Mouse (Mus musculus) CD8-positive naive resting alpha-beta T cell, adult 2 months (primary cell): ENCODE data around the gene Kat6b.
"Not testable (repeated sequence)": the region's sequence is repeated elsewhere in the genome, so short reads cannot be mapped to it uniquely, and the experiment has no call there.

ENCODE experiments used
- DNase-seq, 2 experiments: peaks; one replicate each; pipeline ENCODE4 v3.0.0; 2022; ENCODE audit warnings: low read depth in 2 of 2, low spot score in 2 of 2

Gene Kat6b

DNA sequence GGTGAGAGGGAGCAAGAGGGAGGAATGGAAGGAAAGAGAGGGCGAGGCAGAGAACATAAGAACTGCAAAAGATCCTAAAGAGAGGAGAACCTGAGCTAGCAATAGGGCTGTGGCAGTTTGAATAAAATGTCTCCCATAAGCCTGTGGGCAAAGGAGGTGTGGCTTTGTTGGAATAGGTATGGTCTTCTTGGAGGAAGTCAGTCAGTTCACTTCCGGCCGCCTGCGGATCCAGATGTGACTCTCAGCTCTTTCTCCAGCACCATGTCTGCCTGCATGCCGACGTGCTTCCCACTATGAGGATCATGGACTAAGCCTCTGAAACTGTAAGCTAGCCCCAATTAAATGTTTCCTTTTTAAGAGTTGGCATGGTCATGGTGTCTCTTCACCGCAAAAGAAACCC is at the start of gene Kat6b:
Gene Kat6b (plus strand): TSS at position 204 of the 400 bp plus-strand sequence.
- DNase-seq: no peak

DNA sequence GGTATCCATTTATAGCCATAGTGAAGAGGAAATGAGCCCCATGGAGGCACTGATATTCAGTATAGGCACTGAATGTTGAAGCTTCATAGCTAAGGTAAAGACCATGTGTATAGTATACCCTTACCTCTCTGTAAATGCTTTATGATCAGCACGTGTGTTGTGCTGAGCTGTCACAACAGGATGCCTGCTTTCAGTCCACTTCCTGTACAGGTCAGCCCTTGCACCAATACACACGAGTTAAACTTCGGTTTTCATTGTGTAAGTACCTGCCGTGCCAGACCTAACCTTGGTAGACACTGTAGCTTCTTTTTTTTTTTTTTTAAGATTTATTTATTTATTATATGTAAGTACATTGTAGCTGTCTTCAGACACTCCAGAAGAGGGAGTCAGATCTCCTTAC is 47.8 kb upstream of the Kat6b start:
- DNase-seq: no peak

DNA sequence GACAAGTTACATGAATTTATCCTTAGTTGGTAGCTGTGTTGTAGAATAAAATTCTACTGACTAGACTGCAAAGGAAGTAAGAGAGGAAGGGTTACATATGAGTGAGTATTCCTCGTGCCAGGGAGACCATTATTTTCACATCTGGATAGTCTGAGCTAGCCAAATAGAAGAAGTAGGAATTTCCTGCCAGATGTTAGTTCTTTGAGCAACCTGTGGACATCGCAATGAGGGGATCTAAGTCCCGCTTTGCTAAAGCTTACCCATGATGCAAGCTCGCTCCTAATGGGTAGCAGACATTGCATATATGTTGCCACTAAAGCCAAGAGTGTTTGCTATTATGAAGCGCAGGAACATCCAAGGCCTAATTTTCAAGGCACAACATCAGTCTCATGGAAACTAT is 47.2 kb upstream of the Kat6b start:
- DNase-seq: no peak

DNA sequence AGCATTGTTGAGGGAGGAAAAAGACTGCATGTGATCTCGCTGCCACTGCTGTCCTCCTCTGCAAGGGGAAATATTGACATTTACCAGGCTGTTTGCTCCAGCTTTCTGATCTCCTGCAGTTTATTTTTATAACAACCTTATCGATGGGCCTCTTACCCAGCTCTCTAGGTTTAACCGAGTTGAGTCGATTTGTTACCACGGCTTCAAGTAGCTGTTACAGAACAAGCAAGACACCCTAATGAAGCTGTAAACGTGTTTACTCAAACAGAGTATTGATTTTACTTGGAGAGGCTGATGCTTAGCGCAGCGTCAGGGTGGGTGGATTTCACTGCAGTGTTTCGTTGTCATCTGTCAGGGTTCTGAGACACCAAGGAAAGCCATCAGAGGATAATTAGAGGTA is 46.5 kb upstream of the Kat6b start:
- no peak for DNase-seq

DNA sequence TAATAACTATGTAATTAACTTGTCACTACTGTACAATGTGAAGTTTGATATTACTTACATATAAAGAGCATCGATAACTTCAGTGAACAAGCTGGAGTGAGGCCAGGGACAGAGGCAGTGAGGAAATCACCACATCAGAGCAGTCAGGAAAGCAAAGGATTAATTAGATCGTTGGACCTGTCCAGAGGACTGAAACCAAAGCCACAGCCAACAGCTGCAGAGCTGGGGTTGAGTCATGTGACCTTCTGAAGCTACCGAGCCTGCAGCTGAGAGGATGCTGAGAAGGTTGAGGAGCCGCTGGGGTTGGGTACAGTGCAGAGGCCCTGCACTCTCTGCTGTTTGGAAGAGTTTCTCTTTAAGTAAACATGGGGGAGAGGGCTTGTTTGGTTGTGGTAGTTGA is 41.4 kb upstream of the Kat6b start:
- no peak for DNase-seq

DNA sequence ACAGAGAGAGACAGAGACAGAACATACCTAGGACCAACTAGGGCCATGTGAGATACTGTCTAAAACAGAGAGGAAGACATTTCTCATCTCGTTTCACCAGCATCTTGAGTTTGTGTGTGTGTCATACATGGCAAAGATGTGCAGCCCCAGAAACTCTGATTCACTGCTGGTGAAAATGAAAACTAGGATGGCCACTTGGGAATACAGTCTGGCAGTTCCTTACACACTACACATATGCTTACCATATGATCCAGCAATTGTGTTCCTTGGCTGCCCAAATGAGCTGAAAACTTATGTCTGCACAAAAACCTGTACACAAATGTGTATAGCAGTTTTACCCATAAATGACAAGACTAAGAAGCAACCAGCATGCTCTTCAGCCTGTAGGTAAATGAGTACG is 40.7 kb upstream of the Kat6b start:
- no peak for DNase-seq

DNA sequence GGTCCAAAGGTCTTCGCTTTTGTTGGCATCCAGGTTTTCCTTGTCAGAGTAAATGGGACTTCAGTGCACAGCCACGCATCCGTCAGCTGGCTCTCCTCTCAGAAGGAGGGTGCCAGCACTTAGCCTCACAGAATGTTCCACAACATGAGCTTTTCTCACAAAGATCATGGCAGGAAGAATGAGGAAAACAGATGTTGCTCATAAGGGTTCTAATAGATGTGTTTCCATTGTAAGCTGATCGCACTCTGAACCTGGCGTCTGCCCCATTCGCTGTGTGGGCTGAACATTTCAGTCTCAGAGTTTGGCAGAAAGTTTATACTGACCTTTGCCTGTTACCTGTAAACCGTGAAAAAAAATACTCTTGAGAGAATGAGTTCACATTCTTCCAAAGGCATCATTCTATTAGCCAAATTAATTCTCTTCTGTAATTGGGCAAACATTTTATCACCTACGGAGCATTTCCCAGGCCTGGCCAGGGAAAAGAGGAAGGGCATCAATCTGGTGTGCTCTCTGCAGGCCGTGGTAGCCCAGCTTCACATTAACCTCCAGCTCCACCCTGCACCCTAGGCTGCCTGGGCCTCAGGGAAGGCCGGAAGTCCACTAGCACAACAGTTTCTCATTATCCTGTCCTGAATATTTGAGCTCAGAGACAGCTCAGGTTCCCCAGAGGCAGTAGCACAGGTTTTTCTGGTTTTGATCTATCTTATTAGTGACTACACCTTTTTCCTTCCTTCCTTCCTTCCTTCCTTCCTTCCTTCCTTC is 39.3 kb upstream of the Kat6b start:
- no peak for DNase-seq

DNA sequence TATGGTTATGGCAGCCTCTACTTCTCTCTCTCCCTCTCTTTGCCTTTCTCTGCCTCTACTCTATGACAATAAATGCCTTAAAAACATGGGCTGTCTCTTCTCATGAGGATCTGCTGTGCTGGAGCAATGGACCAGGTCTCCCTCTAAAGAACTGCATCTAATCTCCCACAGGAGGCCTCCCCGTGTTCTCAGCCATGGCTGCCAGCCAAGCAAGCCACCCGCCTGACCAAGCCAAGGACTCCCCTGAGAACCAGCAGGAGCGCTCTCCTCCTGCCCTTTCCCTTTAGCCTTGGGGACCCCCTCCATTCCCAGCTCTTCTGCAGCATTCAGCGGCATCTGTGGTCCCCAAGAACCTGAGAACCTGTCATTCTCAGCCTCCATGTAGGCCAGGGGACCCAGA is 28.7 kb upstream of the Kat6b start:
- DNase-seq: no peak

DNA sequence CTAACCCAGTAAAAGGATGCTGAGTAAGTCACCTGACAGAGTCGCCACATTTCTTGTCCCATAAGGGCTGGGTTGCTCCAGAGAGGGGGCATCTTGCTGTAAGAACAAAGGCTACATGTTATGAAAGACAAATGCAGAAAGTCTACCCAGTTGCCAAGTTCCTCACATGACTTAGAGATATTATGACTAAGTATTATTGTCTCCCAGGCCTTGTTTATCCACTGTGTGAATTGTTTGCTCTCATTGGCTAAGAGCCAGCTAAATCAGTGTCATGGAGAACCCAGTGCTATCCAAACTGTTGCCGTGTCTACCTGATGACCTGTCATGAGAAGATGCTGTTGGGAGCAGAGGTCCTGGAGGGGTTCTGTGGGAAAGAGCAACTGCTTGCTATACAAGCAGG is 27.3 kb upstream of the Kat6b start:
- no peak for DNase-seq

DNA sequence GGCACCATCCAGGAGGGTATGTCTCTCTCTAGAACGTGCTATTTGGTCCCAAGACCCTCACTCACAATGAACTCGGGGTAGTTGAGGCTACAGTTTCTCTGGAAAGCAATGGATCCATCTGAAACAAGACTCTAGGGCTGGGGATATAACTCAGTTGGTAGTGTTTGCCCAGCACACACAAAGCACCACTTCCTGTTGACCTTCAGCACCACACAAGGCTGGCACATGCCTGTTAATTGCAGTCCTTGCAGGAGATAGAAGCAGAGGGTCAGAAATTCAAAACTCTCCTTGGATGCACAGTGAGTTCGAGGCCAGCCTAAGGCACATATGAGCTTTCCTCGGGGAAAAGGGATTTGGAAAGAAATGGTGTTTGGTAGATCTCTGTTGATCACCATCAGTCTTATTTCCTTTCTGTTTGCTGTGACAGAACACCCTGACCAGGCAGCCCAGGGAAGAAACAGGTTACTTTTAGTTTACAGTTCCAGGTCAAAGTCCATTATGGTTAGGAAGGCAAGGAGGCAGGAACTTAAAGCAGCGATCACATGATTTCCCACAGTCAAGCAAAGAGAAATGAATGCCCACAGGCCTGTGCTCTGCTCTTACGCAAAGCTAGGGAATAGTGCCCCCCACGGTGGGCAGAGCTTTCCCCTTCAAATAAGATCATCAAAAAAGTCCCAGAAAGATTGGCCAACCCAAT is 25.4 kb upstream of the Kat6b start:
- no peak for DNase-seq

DNA sequence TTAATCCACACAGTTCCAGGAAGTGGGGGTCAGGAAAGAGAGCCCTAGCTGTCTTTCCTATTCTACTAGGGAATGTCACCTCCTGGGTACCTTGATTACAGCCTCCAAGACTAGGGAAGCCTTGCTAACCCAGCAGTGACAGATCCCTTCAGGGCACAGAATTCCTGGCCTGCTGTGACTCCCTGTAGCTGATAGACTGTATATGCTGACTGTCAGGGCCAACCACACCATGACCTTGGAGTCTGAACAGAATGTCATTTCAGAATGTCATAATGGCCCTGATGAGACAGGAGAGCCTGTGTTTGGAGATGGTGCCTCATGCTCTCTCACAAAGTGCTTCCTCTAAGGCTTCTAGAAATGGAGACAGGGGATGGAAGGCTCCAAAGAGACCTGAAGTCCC is 24.7 kb upstream of the Kat6b start:
- no peak for DNase-seq

DNA sequence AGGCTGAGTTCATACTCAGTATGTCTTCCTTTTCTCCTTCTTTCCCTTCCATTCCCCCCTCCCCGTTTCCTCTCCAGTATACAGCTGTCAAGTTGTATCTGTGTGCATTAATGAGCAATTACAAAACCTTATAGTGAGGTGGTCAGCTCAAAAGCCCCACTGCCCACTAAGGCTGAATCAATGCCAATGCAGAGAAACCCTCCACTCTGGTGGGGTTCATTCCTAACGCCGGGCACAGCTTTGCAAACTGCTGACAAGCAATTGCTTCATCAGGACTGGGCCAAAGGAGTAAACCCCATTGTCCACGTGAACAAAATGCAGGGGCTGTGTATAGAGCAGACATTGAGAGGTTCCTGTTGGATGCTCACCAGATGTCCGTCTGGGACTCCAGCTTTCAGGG is 23.4 kb upstream of the Kat6b start:
- no peak for DNase-seq

DNA sequence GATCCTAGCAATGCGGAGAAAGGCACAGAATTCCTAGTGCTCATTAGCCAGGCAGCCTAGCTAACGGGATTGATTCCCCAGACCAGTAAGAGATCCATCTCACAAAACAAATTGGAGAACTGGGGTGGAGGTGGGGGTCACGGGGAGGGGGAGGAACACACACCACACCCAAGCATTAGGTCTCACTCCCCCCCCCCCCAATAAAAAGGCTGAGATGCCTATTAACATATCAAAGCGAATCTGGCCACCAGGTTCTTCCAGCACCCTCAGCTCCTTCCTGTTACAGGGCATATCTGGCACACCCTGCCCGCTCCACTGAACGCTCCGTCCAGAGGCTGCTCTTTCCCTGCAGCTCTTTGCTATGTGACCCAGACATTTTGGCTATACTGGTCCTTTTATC is 22.5 kb upstream of the Kat6b start:
- no peak for DNase-seq

DNA sequence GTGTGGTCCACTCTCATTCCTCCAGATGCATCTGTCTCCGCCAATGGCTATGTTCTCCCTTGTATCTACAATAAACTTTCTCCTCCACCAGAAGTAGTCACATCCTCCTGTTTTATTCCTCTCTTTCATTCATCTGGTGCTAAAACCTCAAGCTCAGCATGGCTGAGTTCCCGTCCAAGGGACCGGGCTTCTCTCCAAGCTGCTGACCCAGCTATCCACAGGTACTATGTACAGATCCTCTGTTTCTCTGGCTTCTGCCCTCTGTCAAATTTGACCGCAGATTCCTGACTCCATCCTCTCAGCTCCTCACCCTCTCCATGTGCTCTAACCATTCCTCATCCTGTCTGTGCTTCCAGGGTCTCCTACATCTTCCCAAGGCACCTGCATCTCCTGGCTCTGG is 22.1 kb upstream of the Kat6b start:
- DNase-seq: no peak

DNA sequence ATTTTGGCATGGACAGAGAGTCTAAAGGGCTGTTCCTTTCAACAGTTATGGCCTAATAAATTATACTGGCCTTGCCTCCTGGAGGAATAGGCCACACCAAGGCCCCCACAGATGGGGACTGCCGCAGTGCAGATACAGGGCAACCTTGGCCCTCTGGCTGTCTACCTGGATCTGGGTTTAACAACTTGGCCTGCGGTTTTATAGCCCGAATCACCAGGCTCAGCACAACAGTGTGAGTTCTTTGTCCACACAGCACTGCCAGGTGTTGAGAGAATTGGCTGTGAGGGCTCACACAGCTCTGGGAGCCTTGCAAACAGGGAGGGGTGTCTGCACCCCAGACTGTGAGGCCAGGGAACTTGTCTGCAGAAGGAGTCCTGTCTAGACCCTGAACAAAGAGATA is 18.8 kb upstream of the Kat6b start:
- DNase-seq: no peak

DNA sequence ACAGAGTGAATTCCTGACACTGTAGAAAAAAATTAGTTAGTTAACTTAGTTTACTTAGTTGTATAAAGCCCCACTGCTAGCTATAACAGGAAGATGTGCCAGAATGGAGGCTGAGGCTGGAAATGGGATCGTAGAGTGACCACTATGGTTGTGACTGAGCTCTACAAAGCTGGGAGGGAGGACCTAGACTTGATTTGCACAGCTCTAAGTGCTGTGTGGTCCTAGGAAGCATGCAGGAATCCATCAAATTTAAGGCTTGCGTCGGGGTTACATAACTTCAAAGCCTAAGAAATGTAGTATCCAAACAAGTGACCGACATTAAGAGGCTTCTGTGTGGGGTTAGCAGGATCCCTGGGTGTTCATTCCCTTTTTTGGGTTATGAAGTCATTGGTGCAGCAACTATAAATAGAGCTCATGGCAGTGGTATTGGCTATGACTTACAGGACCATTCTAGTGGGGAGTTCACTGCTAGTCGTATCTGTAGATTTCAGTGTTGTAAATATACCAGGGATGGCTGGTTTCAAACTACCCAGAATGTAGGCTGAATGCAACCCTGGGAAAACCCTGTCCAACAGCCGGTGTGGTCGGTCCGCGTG is 18.0 kb upstream of the Kat6b start:
- DNase-seq: no peak

DNA sequence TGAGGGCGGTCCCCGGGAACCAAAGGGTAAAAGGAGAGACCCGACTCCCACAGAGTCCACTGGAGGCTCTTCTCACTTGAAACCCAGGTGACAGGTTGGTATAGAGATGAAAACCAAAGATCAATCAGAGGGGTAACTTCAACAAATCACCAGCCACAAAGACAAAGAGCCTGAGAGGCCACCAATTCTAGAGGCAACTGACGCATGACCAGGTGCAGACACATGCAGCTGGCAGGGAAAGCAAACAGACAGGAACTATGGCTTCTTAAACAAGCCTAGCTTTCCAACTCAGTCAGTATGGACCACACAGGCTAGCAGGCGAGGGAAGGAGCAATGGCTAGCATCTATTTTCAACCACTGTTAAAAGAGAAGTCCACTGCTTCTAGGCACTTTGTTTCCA is 10.8 kb upstream of the Kat6b start:
- DNase-seq: no peak

DNA sequence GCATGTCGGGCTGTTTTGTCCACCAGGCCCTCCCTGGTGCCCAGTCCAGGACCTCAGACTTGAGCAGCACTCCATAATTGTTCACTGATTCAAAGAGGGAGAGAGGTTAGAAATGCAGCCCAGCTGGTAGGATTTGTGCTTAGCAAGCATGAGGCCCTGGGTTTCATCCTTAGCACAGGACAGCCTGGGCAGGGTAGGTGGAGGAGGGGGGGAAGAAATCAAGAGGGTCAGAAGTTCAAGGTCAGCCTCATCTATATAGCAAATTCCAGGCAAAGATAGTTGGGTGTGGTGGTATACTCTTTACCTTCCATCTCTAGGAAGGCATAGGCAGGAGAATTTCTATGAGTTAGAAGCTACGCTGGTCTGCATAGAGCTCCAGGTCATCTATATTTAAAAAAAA is 9.3 kb upstream of the Kat6b start:
- no peak for DNase-seq

DNA sequence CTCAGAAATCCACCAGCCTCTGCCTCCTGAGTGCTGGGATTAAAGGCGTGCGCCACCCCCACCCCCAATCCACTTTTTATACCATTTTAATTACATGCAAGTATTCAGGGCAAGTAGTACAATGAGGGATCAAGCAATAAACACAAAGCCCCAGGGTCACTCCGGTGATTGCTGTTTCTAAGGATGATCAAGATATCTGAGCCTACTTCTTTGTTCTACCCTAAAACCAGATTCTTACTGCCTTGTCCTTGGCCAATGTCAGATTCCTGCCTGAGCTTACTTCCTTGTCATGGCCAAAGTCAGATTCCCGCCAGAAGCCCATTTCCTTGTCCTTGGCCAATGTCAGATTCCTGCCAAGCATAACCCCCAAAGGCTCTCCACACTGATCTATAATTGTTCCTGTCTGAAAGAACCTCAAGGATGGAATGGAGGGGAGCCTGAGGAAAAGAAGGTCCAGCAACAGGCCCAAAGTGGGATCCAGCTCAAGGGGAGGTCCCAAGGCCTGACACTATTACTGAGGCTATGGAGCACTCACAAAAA is 6.6 kb upstream of the Kat6b start:
- DNase-seq: not testable (repeated sequence)

DNA sequence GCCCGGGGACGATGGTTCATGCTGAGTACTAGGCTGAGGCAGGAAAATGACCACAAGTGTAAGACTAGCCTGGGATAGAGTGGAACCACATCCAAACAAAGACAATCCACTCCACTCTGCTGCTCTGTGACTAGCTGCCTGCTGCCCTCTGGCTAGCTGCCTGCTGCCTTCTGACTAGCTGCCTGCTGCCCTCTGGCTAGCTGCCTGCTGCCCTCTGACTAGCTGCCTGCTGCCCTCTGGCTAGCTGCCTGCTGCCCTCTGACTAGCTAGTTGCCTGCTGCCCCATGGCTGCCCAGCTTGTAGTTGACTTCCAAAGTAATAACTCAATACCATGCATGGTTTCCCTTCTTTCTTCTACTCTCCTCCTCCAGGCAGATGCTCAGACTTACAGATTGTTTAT is 4.1 kb upstream of the Kat6b start:
- no peak for DNase-seq

DNA sequence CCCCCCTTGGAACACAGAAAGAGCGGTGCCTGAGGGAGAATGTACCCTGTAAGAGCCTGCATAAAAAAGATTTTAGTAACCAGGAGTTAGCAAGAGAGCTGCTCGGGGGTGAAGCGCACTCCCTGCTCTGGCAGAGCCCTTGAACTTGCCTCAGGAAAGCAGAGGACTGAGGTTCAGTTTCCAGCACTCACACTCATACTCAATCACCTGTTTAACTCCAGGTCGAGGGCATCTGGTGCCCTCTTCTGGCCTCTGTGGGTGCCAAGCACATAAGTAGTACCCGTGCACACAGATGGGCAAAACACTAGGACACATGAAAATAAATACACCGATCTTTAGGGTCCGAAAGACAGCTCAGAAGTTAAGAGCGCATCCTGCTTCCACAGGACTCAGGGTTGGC is 1.7 kb upstream of the Kat6b start:
- no peak for DNase-seq

DNA sequence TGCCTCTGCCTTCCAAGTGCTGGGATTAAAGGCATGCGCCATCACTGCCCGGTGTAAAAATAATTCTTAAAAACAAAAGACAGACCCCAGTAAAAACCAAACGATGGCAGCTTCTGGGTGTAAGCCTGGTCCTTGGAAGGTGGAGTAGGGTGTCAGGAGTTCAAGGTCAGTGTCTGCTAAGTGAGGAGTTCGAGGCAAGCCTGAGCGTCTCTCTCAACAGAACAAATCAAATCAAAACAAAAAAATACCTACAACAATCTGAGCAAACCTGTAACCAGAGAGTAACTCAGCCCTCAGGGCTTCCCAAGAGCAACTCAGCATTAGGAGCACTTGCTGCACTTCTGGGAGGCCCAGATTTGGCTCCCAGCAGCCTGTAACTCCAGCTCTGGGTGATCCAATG is 1.0 kb upstream of the Kat6b start:
- DNase-seq: no peak
